In the genomic region with DNA sequence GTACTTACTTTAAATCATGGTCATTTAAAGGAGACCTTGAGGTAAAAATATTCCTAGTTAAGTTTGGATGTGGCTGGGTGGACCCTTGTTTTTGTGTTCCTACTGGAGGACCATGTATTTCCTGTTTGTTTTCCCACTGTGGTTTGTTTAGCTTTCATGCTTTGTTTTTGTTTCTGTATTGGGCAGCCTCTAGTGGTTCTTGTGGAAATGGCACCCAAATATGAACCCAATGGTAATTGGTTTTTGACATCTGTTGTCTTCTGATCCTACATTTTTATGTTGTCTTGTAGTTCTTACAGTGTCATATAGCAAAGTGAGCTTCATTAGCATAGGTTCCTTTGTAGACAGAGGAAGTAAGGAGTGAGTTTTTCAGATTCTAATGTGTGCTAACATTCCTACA, we compare ENCODE assay signal across 8 mouse cellular contexts.
A peak's percentile ranks its signal among the peaks of the same experiment; 100 is the strongest.
DNase-seq lines count a peak whose midpoint lies in the region.

No protein-coding gene starts in this region.

- intact Hi-C loops in heart, postnatal 10 days (cut with DNase I) = loop anchor here (1.0 to 5.0 kb wide), 3 partner anchors 267 to 935 kb away; no protein-coding TSS in a partner anchor

- peak; percentile 20 to 44 for DNase-seq in heart, postnatal 10 days
- no peak for DNase-seq in heart, adult 11 months
- peak; percentile 40 for DNase-seq in thymus, postnatal 0 days (ENCODE audit: low spot score)
- DNase-seq in thymus, postnatal 25 days = no peak
- DNase-seq in cerebellum, postnatal 36 days = peak; percentile 13 to 55
- DNase-seq in retina, postnatal 7 days (ENCODE audit: low read depth, low spot score) = peak; percentile 11
- no peak for DNase-seq in layer of hippocampus, adult 9-10 months (ENCODE audit: low spot score)
- no peak for DNase-seq in frontal cortex, postnatal 14 days (ENCODE audit: low spot score in 2 of 2)

Comparison
In these comparisons a context has a peak if more than half of its experiments do, and no peak if none do; other contexts are left out.
1. DNase-seq: peak in heart, postnatal 10 days (2 of 2), thymus, postnatal 0 days (single experiment), cerebellum, postnatal 36 days (2 of 2) and retina, postnatal 7 days (single experiment); none in heart, adult 11 months (single experiment), thymus, postnatal 25 days (single experiment), layer of hippocampus, adult 9-10 months (single experiment) and frontal cortex, postnatal 14 days (0 of 2).